Mouse (Mus musculus) monocyte, adult 59 days (primary cell): ENCODE measurements around the gene Cers6. TPM values are rescaled to one million over a fixed set of nuclear protein-coding genes. Genes with fewer than 3 reads are reported as not detected.

ENCODE experiments used
- total RNA-seq, 2 experiments: library from RNA; stranded (reverse); gene quantifications; one replicate each; pipeline ENCODE4 v1.2.4; 2023

The Cers6 gene
- 100 to 1,000 TPM; 223 to 251 TPM for total RNA-seq

GRCm38 (mm10) chr2:68860904-68861685, at the start of gene Cers6:
Cers6 (plus strand) TSS chr2:68861441.

GRCm38 (mm10) chr2:69135661-69136576, 274.7 kb downstream of the Cers6 start, which contains the start of gene Nostrin:
Nostrin (plus strand) TSS chr2:69135800.

Other genes starting within 250 kb of the Cers6 start
- gene 4932414N04Rik, start 205.0 kb upstream of the Cers6 start, total RNA-seq = not detected